Mouse (Mus musculus): Measurements from ENCODE around the gene Cmtr1. TPM values are rescaled to one million over a fixed set of nuclear protein-coding genes. Genes with fewer than 3 reads are reported as not detected.
"Not testable (repeated sequence)": the region's sequence is repeated elsewhere in the genome, so short reads cannot be mapped to it uniquely, and the experiment has no call there.

Gene Cmtr1
- polyA plus RNA-seq (2015; fragmentation: Nextera tagmentation; extraction: Ambion mirVana), result 132 and 139 TPM in 2 replicates

DNA sequence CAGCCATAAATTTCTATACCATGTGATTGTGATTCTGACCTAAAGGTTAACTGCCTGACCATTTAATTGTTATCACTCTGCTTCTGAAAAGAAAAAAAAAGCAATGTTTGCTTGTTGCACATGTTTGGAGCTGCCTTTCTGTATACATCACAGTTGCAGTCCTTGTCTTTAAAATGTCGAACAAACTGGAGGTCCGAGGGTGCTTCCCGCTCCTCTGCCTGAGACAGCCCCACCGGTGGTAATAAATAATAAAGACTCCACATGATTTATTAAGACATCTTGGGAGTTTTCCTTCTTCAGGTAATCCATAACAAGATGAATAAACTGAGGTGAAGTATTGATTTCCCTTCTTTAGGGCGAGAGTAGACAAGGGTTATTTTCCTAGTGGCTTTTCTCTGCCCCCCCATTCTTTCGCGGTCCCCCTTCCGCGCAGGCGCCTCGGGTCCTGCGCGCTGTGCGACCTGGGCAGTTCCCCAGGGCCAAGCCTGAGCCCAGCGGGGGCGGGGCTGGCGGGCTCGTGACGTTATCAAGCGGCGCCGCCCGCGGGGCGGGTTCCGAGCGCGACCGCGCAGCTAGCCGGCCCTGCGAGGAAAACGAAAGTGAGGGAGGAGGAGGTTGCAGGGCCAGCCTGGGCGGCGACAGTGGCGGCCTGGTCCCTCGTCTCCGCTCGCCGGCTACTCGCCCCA, at the start of gene Cmtr1:
Gene Cmtr1, plus strand, starts transcription at position 520 of the 686 bp plus-strand sequence.
- peak within 1 kb of the TSS; percentile 96 for H3K9ac ChIP-seq
- no peaks in the 10 kb centered on the region for H3K27me3 ChIP-seq
- H3K9me3 ChIP-seq, result no peaks in the 10 kb centered on the region
- peak within 1 kb of the TSS; percentile 94 for H3K27ac ChIP-seq
- WGBS, result under 1% methylated on average over 41 of the region's 41 CpGs
- peak; percentile 96 for ATAC-seq (ENCODE audit: low FRiP score)
- peaks cover 21% of the 10 kb centered on the region for H3K36me3 ChIP-seq
- peak within 1 kb of the TSS; percentile 90 for H3K4me2 ChIP-seq
- peaks cover 10% of the 10 kb centered on the region for H3K4me1 ChIP-seq (replicated peaks)
- H3K4me3 ChIP-seq, result peak within 1 kb of the TSS; percentile 82

DNA sequence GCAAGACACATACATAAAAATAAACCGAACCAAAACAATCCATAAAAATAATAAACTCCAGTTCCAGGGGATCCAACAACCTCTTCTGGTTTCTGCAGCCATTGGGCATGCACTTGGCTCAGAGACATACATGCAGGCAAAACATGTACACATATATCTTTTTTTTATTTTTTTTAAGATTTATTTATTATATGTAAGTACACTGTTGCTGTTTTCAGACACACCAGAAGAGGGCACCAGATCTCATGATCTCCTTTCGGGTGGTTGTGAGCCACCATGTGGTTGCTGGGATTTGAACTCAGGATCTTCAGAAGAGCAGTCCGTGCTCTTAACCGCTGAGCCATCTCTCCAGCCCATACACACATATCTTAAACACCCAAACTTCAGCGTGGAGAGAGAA, 46.9 kb upstream of the Cmtr1 start:
- H3K36me3 ChIP-seq; H3K4me2 ChIP-seq; H3K9ac ChIP-seq; H3K4me3 ChIP-seq; ATAC-seq (ENCODE audit: low FRiP score); H3K9me3 ChIP-seq; H3K27ac ChIP-seq; H3K27me3 ChIP-seq: not testable (repeated sequence)
- H3K4me1 ChIP-seq (replicated peaks), result peaks cover 36% of the 10 kb centered on the region
- WGBS, result 90% methylated on average over 5 of the region's 5 CpGs

DNA sequence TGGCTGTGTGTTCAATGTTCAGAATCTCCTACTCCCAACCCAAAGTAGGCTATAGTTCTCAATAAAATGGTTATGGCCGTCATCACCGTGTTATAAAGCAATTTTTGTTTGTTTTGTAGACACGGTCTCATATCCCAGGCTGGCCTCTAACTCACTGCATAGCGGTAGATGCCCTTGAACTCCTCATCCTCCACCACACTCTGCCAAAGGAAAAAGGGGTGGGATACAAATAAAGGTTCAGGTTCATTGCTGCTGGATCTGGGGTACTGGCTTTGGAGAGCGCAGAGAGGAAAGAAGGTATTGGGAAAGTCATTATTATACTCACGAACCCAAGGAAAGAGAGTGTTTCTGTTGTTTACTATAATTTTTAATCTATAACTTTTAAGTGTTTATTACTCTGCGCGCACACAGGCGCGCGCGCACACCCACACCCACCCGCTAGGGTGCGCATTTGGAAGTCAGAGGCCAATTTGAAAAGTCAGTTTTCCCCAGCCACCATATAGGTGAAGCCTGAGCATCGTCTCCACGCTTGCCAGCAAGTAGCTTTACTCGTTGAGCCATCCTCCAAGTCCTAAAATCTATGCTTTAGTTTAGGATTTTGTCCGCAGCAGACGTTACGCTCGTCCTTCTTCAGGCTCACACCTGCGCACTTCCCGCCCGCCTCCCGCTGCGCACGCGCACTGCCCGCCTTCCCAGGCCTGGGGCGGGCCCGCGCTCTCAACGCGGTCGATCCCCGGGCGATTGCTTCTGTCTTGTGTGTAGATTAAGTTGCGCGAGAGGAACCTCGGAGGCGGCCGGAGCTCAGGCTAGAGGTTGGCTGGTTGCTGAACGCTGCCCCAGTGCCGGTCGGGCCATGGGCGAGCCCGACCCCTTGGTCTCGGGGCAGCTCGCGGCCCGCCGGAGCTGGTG, 46.0 kb upstream of the Cmtr1 start, which contains the start of the genes Rnf8 and Gm28043:
Gene Rnf8, plus strand, starts transcription at position 676 of the 909 bp plus-strand sequence.
Gene Gm28043, plus strand, starts transcription at position 762 of the 909 bp plus-strand sequence.
- Histone ChIP-seq H3K27ac (peak within 1 kb of the TSS; percentile 95), H3K4me1 (replicated peaks) (peaks cover 36% of the 10 kb centered on the region), H3K9me3 (no peaks in the 10 kb centered on the region), H3K36me3 (peaks cover 8% of the 10 kb centered on the region), H3K9ac (peak within 1 kb of the TSS; percentile 98), H3K4me2 (peak within 1 kb of the TSS; percentile 75), H3K27me3 (no peaks in the 10 kb centered on the region), H3K4me3 (peak within 1 kb of the TSS; percentile 97)
- ATAC-seq (ENCODE audit: low FRiP score), result peak; percentile 92
- WGBS, result 2% methylated on average over 52 of the region's 52 CpGs

DNA sequence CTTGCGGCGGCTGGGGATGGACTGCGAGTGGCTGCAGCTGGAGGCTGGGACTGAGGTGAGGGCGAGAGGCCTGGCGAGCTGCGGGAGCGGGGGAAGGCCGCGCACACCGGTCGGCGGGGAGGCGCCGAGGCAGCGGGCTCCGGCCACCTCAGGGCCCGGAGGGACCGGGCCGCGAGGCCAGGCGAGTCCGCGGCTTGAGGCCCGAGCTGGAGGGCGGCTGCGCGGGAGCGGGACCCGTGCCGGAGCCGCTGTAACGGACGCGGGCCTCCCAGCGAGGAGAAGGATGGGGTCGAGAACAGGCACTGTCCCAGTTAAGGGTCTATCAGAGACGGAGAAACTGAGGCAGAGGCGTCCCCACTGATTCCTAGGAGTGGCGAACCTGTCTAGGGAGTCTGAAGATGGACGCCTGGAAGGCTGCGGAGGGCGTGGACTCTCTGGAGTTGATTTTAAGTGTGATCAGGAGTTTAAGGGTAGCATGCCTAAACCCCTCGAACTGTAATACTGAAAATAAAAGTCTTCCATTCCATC, 45.3 kb upstream of the Cmtr1 start:
- WGBS, result under 1% methylated on average over 41 of the region's 43 CpGs
- no peaks in the 10 kb centered on the region for H3K9me3 ChIP-seq
- no peaks in the 10 kb centered on the region for H3K27me3 ChIP-seq
- H3K9ac ChIP-seq, result peak overlapping the region; percentile 98
- peak overlapping the region; percentile 97 for H3K4me3 ChIP-seq
- H3K27ac ChIP-seq, result peak overlapping the region; percentile 95
- peaks cover 36% of the 10 kb centered on the region for H3K4me1 ChIP-seq (replicated peaks)
- peak overlapping the region; percentile 75 for H3K4me2 ChIP-seq
- peaks cover 14% of the 10 kb centered on the region for H3K36me3 ChIP-seq
- peak; percentile 38; the same call in 1 of the 2 replicates for ATAC-seq (ENCODE audit: low FRiP score)

DNA sequence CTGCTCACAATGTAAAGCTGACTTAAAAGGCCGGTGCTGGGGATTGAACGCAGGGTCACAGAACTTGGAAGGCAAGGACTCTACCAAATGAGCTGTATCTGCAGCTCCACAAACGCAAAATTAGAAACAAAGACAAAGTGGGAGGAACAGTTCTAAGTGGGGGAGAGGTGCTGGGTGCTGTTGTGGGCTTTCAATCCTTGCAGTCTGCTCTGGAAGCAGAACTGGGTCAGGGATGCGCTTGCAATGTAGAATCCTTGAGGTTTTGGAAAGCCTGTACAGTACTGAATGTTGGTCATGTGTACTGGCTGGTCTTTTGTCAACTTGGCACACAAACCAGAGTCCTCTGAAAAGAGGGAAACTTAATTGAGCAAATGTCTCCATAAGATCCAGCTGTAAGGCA, 44.8 kb upstream of the Cmtr1 start:
- Histone ChIP-seq H3K4me1 (replicated peaks) (peaks cover 36% of the 10 kb centered on the region), H3K9me3 (no peaks in the 10 kb centered on the region), H3K27ac (peak overlapping the region; percentile 95), H3K4me2 (peak overlapping the region; percentile 75), H3K9ac (peak overlapping the region; percentile 98), H3K36me3 (peaks cover 16% of the 10 kb centered on the region), H3K4me3 (peak overlapping the region; percentile 97), H3K27me3 (no peaks in the 10 kb centered on the region)
- ATAC-seq (ENCODE audit: low FRiP score), result no peak
- 7% methylated on average over 4 of the region's 4 CpGs for WGBS

DNA sequence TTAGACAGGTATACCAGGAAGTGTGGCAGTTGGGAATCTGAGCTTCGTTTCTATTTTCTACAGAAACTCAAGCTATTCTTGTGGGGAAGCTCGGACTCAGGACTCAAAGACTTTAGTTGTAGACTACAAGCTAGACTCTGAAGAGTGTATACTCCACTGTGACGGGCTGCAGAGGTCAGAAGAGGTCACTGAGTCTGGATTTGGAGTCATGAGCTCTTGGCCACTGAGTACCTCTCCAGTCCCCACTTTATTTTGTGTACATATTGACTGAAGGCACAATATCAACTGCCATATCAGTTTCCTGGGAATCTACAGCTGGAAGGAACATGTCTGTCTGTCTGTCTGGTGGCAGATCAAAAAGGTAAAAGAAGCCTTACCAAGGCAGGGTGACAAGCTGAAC, 41.2 kb upstream of the Cmtr1 start:
- ATAC-seq (ENCODE audit: low FRiP score), result no peak
- Histone ChIP-seq H3K4me3 (no peak overlapping the region), H3K9ac (no peak overlapping the region), H3K4me1 (replicated peaks) (peaks cover 33% of the 10 kb centered on the region), H3K27ac (no peak overlapping the region), H3K27me3 (no peaks in the 10 kb centered on the region), H3K9me3 (no peaks in the 10 kb centered on the region), H3K4me2 (no peak overlapping the region), H3K36me3 (peaks cover 52% of the 10 kb centered on the region)
- WGBS, result 93% methylated on average over 3 of the region's 3 CpGs

DNA sequence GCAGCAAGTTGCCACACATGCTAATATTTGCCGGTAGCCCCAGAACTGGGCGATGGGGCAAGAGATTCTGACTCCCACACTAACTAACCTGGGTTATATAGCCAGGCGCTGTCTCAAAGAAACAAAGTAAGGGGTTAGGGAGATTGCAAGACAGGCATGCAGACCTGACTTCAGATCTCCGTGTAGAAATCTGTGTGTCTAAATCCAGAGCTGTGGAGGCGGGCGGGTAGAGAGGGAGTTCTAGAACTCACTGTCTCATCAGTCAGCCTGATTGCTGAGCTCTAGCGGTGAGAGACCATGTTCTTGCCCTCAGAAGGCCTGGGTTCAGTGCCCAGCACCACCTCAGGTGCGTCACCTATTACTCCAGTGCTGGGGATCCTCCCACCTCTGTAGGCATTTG, 36.9 kb upstream of the Cmtr1 start:
- H3K9me3 ChIP-seq, result no peaks in the 10 kb centered on the region
- no peak overlapping the region for H3K4me3 ChIP-seq
- H3K27me3 ChIP-seq, result no peaks in the 10 kb centered on the region
- 92% methylated on average over 8 of the region's 8 CpGs for WGBS
- no peak overlapping the region for H3K27ac ChIP-seq
- no peak overlapping the region for H3K4me2 ChIP-seq
- no peak for ATAC-seq (ENCODE audit: low FRiP score)
- peaks cover 91% of the 10 kb centered on the region for H3K36me3 ChIP-seq
- H3K4me1 ChIP-seq (replicated peaks), result no peaks in the 10 kb centered on the region
- H3K9ac ChIP-seq, result no peak overlapping the region

DNA sequence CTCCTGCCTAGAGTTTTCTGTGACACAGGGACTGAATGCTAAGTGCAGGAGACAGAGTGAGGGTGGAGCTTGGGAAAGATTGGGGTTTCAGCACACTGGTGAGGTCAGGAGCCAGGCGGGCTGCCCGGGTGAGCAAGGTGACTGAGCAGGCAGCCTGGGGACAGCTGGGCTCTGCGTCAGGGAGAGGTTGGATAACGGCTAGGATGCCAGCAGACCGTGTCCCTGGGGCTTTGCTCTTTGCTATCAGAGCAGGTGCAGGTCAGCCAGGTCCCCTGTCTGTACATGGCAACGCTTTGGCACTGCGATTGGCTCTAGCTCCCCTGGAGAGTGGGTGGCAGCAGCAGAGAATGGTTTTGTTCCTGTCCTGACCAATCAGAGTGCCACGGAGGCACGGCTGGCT, 33.1 kb upstream of the Cmtr1 start:
- no peak overlapping the region for H3K9ac ChIP-seq
- H3K27me3 ChIP-seq, result no peaks in the 10 kb centered on the region
- no peak overlapping the region for H3K4me3 ChIP-seq
- no peak overlapping the region for H3K27ac ChIP-seq
- H3K36me3 ChIP-seq, result peaks cover 94% of the 10 kb centered on the region
- H3K4me1 ChIP-seq (replicated peaks), result no peaks in the 10 kb centered on the region
- H3K4me2 ChIP-seq, result no peak overlapping the region
- 88% methylated on average over 9 of the region's 9 CpGs for WGBS
- no peaks in the 10 kb centered on the region for H3K9me3 ChIP-seq
- no peak for ATAC-seq (ENCODE audit: low FRiP score)

DNA sequence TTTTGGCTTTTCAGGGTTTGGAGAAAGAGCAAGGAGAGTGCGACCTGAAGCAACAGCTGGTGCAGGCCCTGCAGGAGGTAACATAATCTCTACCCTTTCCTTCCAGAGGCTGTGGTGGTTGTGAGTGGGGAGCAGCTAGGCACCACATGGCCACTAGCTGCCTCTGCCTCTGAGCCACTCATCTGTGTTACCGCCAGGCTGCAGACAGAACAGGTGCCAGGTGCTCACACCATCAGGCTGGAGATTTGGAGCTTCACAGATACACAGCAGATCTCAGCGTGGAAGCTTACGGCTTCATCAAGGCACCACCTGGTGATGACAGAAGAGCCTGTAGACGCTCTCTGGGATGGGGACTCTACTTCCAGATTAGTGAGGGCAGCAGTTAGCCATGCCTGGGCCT, 31.4 kb upstream of the Cmtr1 start:
- Histone ChIP-seq H3K4me3 (no peak overlapping the region), H3K4me1 (replicated peaks) (no peaks in the 10 kb centered on the region), H3K36me3 (peaks cover 92% of the 10 kb centered on the region), H3K9ac (no peak overlapping the region), H3K27me3 (no peaks in the 10 kb centered on the region), H3K9me3 (no peaks in the 10 kb centered on the region), H3K4me2 (no peak overlapping the region), H3K27ac (no peak overlapping the region)
- 90% methylated on average over 5 of the region's 5 CpGs for WGBS
- no peak for ATAC-seq (ENCODE audit: low FRiP score)

DNA sequence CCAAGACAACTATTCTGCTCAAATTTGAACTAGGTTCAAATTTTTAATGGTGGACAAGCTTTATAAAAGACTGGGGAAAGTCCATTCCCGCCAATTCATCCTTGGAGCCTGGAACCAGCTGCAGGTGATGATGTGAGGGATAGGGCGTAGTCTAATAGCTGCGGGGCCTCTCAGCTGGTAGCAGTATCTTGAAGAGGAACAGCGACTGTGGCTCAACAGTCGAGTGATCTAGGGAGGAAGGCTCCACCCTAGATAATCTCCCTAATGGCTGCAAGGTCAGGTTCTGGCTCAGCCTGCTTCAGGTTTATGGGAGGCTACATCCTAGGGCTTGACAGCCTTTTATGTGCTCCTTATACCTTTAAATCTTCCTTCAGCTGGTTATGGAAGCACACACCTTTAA, 30.8 kb upstream of the Cmtr1 start:
- Histone ChIP-seq H3K27me3 (no peaks in the 10 kb centered on the region), H3K36me3 (peaks cover 92% of the 10 kb centered on the region), H3K9ac (no peak overlapping the region), H3K4me1 (replicated peaks) (no peaks in the 10 kb centered on the region), H3K27ac (no peak overlapping the region), H3K4me3 (no peak overlapping the region), H3K4me2 (no peak overlapping the region), H3K9me3 (no peaks in the 10 kb centered on the region)
- no peak for ATAC-seq (ENCODE audit: low FRiP score)
- 91% methylated on average over 5 of the region's 5 CpGs for WGBS

DNA sequence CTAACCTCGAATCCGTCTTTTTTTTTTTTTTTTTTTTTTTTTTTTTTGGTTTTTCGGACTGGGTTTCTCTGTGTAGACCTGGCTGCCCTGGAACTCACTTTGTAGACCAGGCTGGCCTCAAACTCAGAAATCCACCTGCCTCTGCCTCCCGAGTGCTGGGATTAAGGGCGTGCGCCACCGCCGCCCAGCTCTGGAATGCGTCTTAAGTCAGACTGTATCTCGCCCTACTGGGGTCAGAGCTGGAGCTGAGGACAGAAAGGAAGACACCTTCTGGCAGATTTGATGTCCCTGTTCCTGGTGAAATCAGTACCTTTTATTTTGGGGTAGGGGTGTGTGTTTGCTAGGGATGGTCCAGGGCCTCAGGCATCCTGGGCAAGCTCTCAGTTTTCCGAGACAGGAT, 28.1 kb upstream of the Cmtr1 start:
- H3K4me2 ChIP-seq, result no peak overlapping the region
- no peak overlapping the region for H3K27ac ChIP-seq
- H3K4me1 ChIP-seq (replicated peaks), result no peaks in the 10 kb centered on the region
- peaks cover 94% of the 10 kb centered on the region for H3K36me3 ChIP-seq
- no peaks in the 10 kb centered on the region for H3K27me3 ChIP-seq
- no peaks in the 10 kb centered on the region for H3K9me3 ChIP-seq
- no peak overlapping the region for H3K4me3 ChIP-seq
- H3K9ac ChIP-seq, result no peak overlapping the region
- ATAC-seq (ENCODE audit: low FRiP score), result no peak
- 95% methylated on average over 11 of the region's 11 CpGs for WGBS

DNA sequence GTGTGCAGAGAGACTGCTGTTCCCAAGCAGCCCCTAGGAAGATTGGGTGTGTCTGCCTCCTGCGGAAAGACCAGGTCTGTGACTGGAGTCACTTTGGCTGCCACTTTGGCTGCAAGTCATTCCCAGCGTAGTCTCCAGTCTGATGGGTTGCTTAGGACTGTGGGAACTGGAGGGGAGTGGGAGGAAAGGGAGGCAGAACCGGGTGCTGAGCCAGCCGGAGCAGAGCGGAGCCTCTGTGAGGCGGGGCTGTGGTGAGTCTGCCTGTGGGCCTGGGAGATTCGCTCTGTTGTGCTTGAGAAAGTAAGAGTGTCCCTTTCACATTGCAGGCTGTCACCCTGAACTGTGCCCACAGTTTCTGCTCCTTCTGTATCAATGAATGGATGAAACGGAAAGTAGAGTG, 24.9 kb upstream of the Cmtr1 start:
- Histone ChIP-seq H3K36me3 (peaks cover 93% of the 10 kb centered on the region), H3K4me1 (replicated peaks) (no peaks in the 10 kb centered on the region), H3K9me3 (no peaks in the 10 kb centered on the region), H3K4me2 (no peak overlapping the region), H3K4me3 (no peak overlapping the region), H3K27ac (no peak overlapping the region), H3K9ac (no peak overlapping the region), H3K27me3 (no peaks in the 10 kb centered on the region)
- ATAC-seq (ENCODE audit: low FRiP score), result no peak
- WGBS, result 94% methylated on average over 8 of the region's 8 CpGs
